Mouse (Mus musculus) left cerebral cortex, postnatal 10 days (tissue): ENCODE measurements around the gene Ric3. TPM values are rescaled to one million over a fixed set of nuclear protein-coding genes. Genes with fewer than 3 reads are reported as not detected.

Experiments used
- DNase-seq, 2 experiments: peaks; one replicate each; pipeline ENCODE4 v3.0.0; 2021 to 2022; ENCODE audit warnings: low spot score in 2 of 2, mixed read lengths in 1 of 2; ENCODE audit errors: extremely low spot score in 1 of 2
- intact Hi-C: fragments of 180-260 bp; cut with DNase I; formaldehyde crosslinking; loops from one replicate; pipeline ENCODE4 v1.15.1; 2025
- total RNA-seq, 2 experiments: library from RNA; stranded (reverse); gene quantifications; 2 replicates each; pipeline ENCODE4 v1.2.3; 2021

The Ric3 gene
- total RNA-seq, 2 experiments from 2014 or later: 50.0 to 53.7 TPM

DNA sequence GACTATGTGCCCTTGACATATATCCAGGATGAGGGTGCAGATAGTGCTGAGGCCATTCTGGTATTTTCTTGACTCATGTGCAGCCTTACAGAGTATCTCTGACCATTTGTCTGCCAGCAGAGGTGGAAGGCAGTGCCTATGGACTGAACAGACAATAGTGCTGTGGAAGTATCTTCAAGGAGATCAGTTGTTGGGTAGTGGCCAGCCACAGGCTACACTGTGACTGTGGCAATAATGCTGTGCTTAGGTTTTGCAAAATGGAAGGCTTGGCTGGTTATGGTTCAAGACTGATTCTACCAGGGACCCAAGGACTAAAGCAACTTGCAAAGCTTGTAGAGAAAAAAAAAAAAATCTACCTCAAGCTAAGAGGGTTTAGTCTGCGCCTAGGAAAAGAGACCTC lies 70.6 kb downstream of the Ric3 start:
- no peak for DNase-seq
- intact Hi-C loops: no loop called here

GRCm38 (mm10) chr7:109011596-109012180 lies 71.4 kb downstream of the Ric3 start:
- intact Hi-C loops: no loop called here

DNA sequence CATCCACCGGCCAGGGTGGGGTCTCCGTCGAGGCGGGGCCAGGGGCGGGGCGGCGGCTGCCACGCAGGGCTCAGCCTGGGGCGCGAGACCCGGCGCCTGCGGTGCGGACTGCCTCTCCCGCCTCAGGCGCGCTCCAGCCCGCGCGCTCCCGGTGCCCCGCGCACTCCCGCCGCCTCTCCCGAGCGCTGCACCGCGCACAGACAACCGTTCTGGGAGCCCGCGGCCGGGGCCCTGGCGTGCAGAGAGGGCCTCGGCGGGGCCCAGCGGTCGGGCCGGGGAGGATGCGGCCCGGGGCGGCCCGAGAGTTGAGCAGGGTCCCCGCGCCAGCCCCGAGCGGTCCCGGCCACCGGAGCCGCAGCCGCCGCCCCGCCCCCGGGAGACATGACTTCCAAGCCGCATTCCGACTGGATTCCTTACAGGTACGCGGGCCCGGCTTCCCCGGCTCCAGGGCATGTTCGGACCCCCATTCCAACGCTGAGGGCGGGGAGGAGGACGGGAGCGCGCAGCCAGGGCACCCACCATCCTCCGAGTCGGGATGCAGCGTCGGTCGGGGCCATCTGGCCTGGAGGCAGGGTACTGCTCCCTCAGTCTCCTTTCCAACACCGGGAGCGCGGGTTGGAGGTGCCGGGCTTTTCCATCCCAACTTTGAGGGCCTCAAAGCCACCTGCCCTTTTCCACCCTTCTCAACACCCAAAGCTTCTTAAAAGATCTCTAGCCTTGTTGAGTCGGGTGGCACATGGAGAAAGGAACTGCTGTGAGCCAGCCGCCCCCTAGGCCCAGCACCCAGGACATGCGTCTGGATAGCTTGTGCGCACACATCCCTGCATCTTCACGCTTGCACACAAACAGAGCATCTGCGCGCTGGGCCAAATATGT lies 72.2 kb downstream of the Ric3 start:
- intact Hi-C loops: no loop called here
- DNase-seq: peak in 1 of 2 experiments; percentile 78

More at GRCm38 (mm10) chr7:109011596-109012180, 71.4 kb downstream of the Ric3 start:
- peak; percentile 70 to 73 for DNase-seq

DNA sequence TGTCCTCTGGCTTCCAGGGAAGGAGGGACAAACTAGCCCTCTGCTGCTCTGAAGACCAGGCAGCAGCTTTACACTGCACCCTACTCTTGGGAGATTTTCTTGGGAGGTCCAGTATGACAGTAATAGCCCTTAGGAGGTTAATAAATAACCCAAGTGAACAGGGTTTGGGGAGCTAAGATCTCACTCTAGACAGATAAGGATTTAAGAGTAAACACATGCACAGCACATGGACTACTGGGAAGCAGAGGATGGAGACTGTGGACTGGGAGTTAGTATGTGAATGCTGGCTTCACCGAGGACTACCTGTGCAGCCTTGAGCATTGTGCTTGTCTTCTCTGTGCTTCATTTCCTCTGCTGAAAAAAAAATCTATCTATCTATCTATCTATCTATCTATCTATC lies 73.9 kb downstream of the Ric3 start:
- intact Hi-C loops: no loop called here
- no peak for DNase-seq

GRCm38 (mm10) chr7:109003653-109004052 lies 79.5 kb downstream of the Ric3 start:
- DNase-seq: no peak
- intact Hi-C loops: no loop called here

DNA sequence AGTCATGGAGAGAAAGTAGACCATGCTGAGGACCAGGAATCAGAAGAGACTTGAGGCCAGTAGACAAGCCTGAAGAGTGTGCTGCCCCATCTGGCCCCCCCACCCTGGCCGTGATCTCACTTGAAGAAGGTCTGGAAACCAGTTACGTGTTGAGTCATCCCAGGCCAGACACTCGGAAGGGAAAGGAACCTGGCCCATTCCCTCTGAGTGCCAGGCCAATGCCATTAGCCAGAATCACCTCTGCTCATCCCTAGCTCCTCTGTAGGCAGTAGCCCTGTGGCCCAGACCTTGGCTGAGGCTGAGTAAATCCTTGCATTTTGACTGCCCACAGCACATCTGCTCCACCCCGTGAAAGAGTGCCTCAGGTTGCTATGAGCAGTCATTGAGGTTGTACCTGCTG lies 81.2 kb downstream of the Ric3 start:
- no peak for DNase-seq
- intact Hi-C loops: no loop called here

DNA sequence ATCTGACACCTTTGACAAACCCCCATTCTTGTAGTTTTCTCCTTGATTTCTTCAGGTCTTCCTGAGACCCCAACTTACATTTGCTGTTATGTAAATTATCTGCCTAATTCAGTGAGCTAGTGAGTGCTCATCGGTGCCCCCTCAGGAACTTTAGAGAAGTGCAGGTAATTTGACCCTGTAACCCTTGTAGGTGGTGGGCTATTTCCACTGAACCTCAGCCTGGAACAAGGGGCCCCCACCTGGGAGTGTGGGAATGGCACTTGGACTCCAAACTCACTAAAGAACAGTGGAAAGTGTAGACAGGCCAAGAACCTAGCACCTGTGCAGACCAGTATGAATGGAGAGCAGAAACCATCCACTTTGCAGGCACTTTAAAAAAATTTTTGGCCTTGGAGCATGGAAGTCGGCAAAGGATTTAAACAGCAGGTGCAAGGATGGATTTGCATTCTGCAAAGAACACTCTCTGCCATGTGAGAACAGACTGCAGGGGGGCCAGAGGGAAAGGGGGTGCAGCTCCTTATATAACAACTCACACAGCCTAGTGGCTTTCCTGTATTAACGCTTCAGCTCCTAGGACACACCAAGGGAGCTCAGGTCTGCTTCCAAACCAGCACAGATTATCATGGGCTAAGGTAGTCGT lies 82.7 kb downstream of the Ric3 start:
- DNase-seq: peak in 1 of 2 experiments; percentile 42
- intact Hi-C loops: no loop called here

DNA sequence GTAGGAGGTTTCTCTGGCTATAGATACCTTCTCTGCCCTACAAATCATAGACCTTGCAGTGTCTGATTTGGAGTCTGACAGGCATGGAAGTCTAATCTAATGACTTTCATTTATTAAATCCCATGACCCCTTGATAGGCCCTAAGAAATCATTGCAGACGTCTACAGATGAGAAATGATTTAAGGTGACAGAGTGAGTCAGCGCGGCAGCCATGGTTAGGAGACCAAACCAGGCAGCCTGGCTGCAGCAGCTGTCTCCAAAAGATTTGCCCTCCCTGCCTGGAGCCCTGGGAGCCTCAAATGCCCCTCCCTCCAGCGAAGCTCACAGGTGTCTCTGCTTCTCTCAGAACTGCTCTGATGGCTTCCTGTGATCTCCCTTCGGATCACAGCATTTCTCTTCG lies 87.0 kb downstream of the Ric3 start:
- DNase-seq: no peak
- intact Hi-C loops: no loop called here

- DNase-seq: no peak
- intact Hi-C loops: no loop called here
Observed at GRCm38 (mm10) chr7:108993881-108994291, 89.2 kb downstream of the Ric3 start.

DNA sequence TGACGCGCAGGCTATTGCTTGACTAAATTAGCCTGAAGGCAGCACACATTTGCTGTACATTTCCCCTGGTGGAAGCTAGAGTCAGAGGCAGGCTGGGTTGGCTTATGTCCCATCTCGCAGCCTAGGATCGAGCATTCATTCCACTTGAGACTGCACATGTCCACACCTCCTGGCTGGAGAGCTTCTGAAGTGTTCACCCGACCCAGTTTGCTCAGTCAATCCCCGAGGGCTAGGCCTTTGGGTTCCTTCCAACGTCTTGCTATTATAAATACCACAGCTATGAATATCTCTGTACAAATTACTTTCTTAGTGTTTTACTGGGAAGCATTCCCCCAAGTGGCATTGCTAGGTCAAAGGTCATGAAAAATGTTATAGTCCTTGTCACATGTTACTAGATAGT lies 89.9 kb downstream of the Ric3 start:
- intact Hi-C loops: no loop called here
- DNase-seq: no peak

GRCm38 (mm10) chr7:108991207-108991606 lies 91.9 kb downstream of the Ric3 start:
- intact Hi-C loops: no loop called here
- no peak for DNase-seq

DNA sequence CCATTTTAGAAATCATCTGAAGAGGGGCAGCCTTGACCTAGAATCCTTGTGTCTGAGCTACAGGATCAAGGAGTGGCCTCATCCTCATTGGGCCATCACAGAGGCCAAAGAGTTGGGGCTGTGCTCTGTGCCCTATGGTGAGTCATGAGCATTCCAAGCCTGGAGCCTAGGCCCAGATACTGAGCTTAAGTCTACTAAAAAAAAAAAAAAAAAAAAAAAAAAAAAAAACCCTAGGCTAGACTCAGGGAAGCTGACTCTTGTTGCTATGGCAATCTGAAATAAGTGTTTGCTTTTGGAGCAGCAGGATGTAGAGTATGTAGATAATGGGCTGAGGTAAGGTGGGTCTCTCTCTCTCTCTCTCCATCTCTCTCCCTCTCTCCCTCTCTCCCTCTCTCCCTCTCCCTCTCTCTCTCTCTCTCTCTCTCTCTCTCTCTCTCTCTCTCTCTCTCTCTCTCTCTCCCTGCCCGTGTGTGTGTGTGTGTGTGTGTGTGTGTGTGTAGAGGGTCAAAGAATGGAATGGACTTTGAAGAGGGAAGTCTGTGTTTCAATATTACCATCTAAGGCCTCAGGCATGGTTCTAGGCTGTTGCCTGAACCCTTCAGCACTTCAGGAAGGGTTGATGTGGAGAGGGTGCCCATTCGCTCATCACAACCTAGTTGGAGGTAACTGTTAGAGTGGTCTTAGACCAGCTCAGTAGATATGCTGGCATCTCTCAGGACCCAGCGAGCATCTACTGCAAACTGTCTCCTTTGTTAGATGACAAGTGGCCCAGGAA lies 97.0 kb downstream of the Ric3 start:
- DNase-seq: no peak
- intact Hi-C loops: no loop called here

Other genes starting within 250 kb of the Ric3 start
- not detected for gene Olfr516, start 232.8 kb downstream of the Ric3 start, total RNA-seq
- not detected for gene Olfr517, start 211.0 kb downstream of the Ric3 start, total RNA-seq
- not detected for gene Olfr518, start 198.3 kb downstream of the Ric3 start, total RNA-seq
- not detected for gene Olfr519, start 188.9 kb downstream of the Ric3 start, total RNA-seq
- gene Nlrp10, start 153.2 kb downstream of the Ric3 start, total RNA-seq: under 1 TPM; 0.45 to 0.49 TPM
- gene Eif3f, start 148.9 kb downstream of the Ric3 start, total RNA-seq: 100 to 1,000 TPM; 116 to 122 TPM
- 100 to 1,000 TPM; 161 to 169 TPM for gene Tub, start 133.0 kb downstream of the Ric3 start, total RNA-seq
- 10 to 100 TPM; 25.2 to 26.8 TPM for gene Lmo1, start 91.9 kb upstream of the Ric3 start, total RNA-seq